Mouse (Mus musculus) megakaryocyte, embryonic 14.5 days (primary cell): ENCODE results near the gene Gm37240. TPM values are rescaled to one million over a fixed set of nuclear protein-coding genes. Genes with fewer than 3 reads are reported as not detected.

Experiments used
- H3K27me3 ChIP-seq: replicated peaks from 2 replicates; pipeline ENCODE3; 2012; ENCODE audit warnings: inconsistent platforms
- H3K36me3 ChIP-seq: replicated peaks from 2 replicates; pipeline ENCODE3; 2012; ENCODE audit warnings: low read length, inconsistent platforms, mixed read lengths
- H3K4me1 ChIP-seq: 2 replicates; pipeline ENCODE4 v1.6.1; 2012; ENCODE audit warnings: inconsistent platforms
- H3K4me3 ChIP-seq: replicated peaks from 2 replicates; pipeline ENCODE3; 2012; ENCODE audit warnings: moderate library complexity, mild to moderate bottlenecking, inconsistent platforms
- H3K9me3 ChIP-seq: 2 replicates; pipeline ENCODE4 v1.6.1; 2012; ENCODE audit warnings: inconsistent platforms
- FLI1 ChIP-seq: IDR thresholded peaks from 2 replicates; pipeline ENCODE4 v1.6.1; 2012; ENCODE audit warnings: low read length, inconsistent platforms, mixed read lengths
- GATA1 ChIP-seq: IDR thresholded peaks from 3 replicates; pipeline ENCODE4 v1.6.1; 2012; ENCODE audit warnings: mixed read lengths, low read length, inconsistent platforms, borderline replicate concordance
- polyA plus RNA-seq: library from polyadenylated mRNA; stranded (reverse); fragments of >175 nt; gene quantifications from 2 replicates; pipeline ENCODE4 v1.2.3, GENCODE M21; 2012; ENCODE audit warnings: low replicate concordance; ENCODE audit not compliant: insufficient read depth

Gene Gm37240
- polyA plus RNA-seq, 1 experiment: not detected

DNA sequence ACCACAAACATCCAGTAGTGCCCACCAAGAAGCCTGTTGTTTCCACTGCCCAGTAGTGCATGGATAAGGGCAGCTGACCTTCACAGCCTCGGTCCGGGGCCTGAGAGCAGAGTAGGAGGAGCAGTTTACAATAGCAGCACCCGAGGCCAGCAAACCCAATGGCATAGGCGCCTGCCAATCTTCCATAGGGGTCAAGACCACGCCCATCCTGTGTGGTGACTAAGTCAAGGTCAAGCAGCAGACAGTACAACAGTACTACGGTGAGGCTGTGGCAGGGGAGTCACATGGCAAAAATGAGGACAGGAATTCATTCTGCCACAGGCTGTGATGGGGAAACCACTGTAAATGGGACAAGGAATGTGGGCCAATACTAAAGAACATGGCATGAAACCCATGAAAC, 417.6 kb downstream of the Gm37240 start:
- H3K36me3 ChIP-seq: no peaks in the 10 kb centered on the region
- peaks cover 3% of the 10 kb centered on the region; the same call in 1 of the 2 replicates for H3K4me1 ChIP-seq
- TF ChIP-seq GATA1 (no peak), FLI1 (no peak)
- H3K9me3 ChIP-seq: 0 out of 2 replicates have a peak, but pooled peaks cover 3% of the 10 kb centered on the region
- H3K27me3 ChIP-seq: no peaks in the 10 kb centered on the region
- no peak overlapping the region for H3K4me3 ChIP-seq

DNA sequence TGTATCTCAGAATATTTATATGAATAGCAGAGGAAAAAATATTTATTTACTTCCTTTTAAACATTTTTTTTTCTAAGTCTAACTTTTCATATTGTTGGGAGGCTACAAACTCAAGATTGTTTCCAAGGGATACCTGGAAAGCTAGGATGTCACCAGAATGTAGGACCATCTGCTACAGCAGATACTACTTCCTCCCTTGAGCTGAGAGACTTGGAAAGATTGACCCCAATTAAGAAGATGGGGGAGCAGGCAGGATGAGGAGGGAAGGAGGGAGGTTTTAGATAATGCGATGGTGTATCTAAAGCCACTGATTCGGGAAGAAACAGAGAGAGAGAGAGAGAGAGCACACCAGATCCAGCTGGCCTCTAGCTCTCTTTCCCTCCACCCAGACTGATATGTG, 418.3 kb downstream of the Gm37240 start:
- Histone ChIP-seq H3K36me3 (no peaks in the 10 kb centered on the region), H3K4me3 (no peak overlapping the region), H3K9me3 (0 out of 2 replicates have a peak, but pooled peaks cover 3% of the 10 kb centered on the region), H3K27me3 (no peaks in the 10 kb centered on the region), H3K4me1 (peaks cover 3% of the 10 kb centered on the region; the same call in 1 of the 2 replicates)
- no peak for TF ChIP-seq GATA1

DNA sequence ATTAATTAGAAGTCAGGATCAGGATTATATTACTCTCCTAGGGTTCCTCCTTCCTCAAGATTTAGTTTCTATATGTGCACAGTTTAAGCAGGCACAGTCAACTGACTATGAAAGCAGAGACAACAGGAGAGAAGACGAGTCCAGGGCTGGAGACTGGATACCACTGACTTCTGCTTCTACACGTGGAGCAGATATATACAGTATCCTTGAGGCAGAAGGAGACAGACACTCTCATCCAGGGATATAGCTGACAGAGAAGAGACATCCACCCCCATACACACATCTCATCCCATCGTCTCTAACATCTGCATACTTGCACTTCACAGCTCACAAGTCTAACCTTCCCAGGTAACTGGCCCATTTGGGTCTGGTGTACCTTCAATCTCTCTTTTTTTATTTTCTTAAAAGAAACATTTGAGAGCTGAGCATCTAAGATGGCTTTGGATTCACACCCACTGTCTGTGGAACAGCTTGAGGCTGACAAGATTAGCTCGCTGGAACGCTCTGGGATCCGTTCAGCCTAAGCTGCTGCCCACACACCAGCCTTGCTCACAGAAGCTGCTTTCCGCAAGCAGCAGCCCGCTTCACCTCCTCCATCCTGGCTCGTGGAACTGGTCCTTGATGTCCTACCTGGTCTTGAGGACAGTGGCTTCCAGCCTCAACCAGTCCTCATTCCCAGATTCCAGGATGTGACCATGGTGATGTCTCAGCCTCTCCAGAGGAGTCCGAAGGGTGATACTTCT, 421.9 kb downstream of the Gm37240 start:
- Histone ChIP-seq H3K9me3 (peaks cover 10% of the 10 kb centered on the region), H3K4me1 (peaks cover 3% of the 10 kb centered on the region; the same call in 1 of the 2 replicates), H3K27me3 (no peaks in the 10 kb centered on the region), H3K36me3 (no peaks in the 10 kb centered on the region), H3K4me3 (no peak overlapping the region)
- TF ChIP-seq FLI1 (no peak), GATA1 (no peak)

DNA sequence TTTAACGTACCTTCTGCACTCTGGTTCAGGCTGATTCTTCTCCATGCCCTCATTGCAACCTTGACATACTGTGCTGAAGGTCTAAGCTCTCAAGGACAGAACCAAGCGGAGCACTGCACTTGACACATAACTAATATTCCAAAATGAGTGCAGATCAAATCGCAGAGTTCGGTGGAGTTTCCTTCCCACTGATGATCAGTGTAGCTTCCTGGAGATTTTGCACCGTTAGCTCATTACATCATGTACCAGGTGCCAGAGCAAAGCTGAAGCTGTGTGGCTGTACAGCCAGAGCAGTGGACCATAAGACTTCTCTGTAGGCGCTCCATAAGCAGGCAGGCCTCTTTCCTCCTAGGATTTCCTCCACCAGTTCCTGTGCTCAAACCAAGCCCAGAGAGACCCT, 427.3 kb downstream of the Gm37240 start:
- Histone ChIP-seq H3K9me3 (peaks cover 7% of the 10 kb centered on the region), H3K4me3 (no peak overlapping the region), H3K4me1 (no peaks in the 10 kb centered on the region), H3K36me3 (no peaks in the 10 kb centered on the region), H3K27me3 (peaks cover 7% of the 10 kb centered on the region)
- TF ChIP-seq FLI1: no peak
- no peak for TF ChIP-seq GATA1

DNA sequence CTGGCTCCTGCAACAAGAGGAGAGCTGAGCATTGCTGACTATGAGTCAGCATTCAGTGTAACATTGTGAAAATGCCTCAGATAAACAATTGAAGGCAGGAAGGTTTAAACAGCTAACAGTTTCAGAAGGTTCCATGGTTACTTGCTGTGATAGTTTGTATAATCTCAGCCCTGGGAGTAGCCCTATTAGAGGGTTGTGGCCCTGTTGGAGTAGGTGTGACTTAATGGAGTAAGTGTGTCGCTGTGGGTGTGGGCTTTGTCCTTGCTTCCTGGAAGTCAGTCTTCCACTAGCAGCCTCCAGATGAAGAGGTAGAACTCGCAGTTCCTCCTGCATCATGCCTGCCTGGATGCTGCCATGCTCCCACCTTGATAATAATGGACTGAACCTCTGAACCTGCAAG, 430.3 kb downstream of the Gm37240 start:
- Histone ChIP-seq H3K4me1 (no peaks in the 10 kb centered on the region), H3K27me3 (peaks cover 9% of the 10 kb centered on the region), H3K4me3 (no peak overlapping the region), H3K36me3 (no peaks in the 10 kb centered on the region), H3K9me3 (no peaks in the 10 kb centered on the region)
- TF ChIP-seq GATA1: no peak
- no peak for TF ChIP-seq FLI1

DNA sequence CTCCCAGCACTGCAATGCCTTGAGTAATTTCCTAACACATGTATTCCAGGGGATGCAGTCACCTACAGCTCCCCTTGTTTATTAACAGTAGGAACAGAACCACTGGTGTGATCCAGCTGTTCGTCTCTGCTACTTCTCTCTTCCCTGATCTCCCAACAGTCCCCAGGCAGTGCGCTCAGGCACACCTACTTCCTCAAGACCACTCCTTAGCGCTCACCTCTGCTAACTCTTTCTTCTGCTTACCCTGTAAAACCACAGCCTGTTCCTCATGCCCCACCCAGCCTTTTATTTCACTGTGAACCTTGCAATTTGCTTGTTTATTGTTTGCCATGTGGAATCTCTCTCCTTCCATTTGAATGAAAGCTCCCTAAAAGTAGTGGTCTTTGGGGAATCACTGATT, 431.9 kb downstream of the Gm37240 start:
- H3K4me3 ChIP-seq: no peak overlapping the region
- no peak for TF ChIP-seq GATA1
- TF ChIP-seq FLI1: no peak
- peaks cover 11% of the 10 kb centered on the region for H3K27me3 ChIP-seq
- no peaks in the 10 kb centered on the region for H3K4me1 ChIP-seq
- no peaks in the 10 kb centered on the region for H3K9me3 ChIP-seq
- no peaks in the 10 kb centered on the region for H3K36me3 ChIP-seq

DNA sequence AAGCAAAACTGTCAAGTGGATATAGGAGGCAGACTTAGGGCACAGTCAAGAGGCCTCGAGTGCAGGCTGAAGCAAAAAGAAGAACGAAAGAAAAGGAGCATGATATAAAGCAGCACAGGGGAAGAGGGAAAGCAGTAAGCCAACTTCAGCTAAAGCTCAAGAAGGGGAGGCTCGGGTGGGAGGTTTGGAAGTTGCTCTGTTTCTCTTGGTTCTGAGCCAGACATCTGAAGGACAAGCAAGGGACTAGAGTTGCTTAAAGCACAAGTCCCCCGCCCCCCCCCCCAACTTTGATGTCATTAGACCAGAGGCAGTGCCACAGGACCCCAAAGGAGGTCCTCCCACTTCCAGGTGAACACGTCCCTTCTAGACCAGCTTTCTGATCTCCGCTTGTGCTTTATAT, 433.3 kb downstream of the Gm37240 start:
- Histone ChIP-seq H3K36me3 (no peaks in the 10 kb centered on the region), H3K4me1 (no peaks in the 10 kb centered on the region), H3K9me3 (no peaks in the 10 kb centered on the region), H3K4me3 (no peak overlapping the region), H3K27me3 (peaks cover 13% of the 10 kb centered on the region)
- TF ChIP-seq GATA1: no peak
- no peak for TF ChIP-seq FLI1

DNA sequence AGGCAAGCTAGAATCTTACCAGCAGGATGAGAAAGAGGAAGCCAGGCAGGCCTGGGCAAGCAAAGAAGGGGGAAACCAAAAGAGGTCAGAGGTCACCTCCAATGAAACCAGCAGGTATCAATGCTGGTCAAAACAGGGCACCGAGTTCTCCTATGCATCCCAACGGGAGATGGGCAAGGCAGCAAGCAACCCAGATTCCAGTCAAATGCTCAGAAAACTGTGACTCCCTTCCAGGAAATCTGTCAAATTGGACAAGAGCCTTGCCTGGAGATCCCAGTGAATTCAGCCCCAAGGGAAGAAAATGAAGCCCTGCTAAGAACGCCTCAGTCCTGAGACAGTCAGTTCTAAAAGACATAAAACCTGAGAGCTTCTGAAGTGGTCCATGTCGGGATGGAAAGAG, 437.9 kb downstream of the Gm37240 start:
- peaks cover 11% of the 10 kb centered on the region for H3K27me3 ChIP-seq
- H3K36me3 ChIP-seq: no peaks in the 10 kb centered on the region
- H3K4me3 ChIP-seq: no peak overlapping the region
- no peaks in the 10 kb centered on the region for H3K4me1 ChIP-seq
- TF ChIP-seq GATA1 (no peak), FLI1 (no peak)
- H3K9me3 ChIP-seq: no peaks in the 10 kb centered on the region

DNA sequence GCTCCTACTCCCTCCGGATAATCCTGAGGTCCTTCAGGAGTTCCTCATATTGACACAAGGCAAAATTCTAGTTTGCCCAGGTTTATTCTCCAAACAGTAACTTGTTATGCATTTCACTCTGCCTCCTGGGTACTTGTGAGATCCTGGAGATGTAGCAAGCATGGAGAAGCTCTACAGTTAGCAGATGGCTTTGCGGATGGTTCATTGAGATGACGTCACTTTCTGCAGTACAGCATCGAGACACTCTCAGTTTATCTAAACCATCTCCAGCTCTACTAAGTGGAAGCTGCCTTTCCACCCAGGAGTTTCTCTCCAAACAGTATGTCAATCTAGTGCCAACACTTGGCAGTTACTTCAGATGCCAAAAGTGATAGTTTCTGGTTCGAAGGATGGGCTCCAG, 444.5 kb downstream of the Gm37240 start:
- no peak overlapping the region for H3K4me3 ChIP-seq
- TF ChIP-seq FLI1: no peak
- H3K36me3 ChIP-seq: no peaks in the 10 kb centered on the region
- H3K27me3 ChIP-seq: peaks cover 21% of the 10 kb centered on the region
- no peaks in the 10 kb centered on the region for H3K4me1 ChIP-seq
- H3K9me3 ChIP-seq: 0 out of 2 replicates have a peak, but pooled peaks cover 4% of the 10 kb centered on the region

DNA sequence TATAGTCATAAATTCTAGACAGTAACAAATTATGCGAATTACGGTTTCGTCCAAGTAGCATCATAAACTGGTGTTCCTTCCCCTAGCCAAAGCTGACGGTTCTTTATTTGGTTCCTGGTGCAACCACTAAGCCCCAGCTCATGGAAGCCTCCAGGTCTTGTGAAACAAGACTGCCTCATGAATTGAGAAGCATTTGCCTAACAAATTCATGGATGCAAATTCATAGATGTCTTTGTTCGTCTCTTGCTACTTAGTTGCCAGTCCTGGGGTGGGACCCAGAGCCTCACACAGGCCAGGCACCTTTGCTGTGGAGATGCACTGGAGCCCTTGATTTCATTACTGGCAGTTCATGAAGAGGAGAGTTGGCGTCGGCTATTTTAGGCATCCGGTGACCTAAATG, 445.1 kb downstream of the Gm37240 start:
- Histone ChIP-seq H3K27me3 (peaks cover 23% of the 10 kb centered on the region), H3K36me3 (no peaks in the 10 kb centered on the region), H3K9me3 (0 out of 2 replicates have a peak, but pooled peaks cover 4% of the 10 kb centered on the region), H3K4me1 (no peaks in the 10 kb centered on the region), H3K4me3 (no peak overlapping the region)
- no peak for TF ChIP-seq GATA1
- no peak for TF ChIP-seq FLI1
